Comparison of ENCODE assay signal across 19 mouse cellular contexts in the genomic region with DNA sequence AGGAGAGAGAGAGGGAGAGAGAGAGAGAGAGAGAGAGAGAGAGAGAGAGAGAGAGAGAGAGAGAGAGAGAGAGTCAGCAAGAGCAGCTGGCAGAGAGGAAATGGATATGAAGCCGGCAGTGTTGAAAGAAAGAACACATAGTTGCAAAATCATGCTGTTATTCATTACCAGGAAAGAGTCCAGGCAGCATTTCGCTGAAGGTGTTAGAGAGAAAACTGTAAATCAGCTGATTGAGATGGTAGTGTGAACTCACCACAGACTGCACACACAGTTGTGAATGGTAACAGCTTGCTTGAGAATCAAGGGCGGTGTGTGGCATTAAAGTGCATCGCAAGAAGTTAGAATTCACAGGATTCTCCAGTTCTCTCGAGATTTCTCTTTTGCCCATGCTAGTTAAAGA. TPM values are rescaled to one million over a fixed set of nuclear protein-coding genes. Genes with fewer than 3 reads are reported as not detected.
DNase-seq lines count a peak whose midpoint lies in the region; ATAC-seq lines count a peak whose summit lies in the region.
"Had no signal": no experiment of that assay in that cellular context is flagged by ENCODE, and none has a peak within 500 bp of the region (broad histone marks: within the 10 kb centered on the region; RNA-seq: fewer than 3 reads in every experiment).

No protein-coding gene starts in this region.

- no peaks in the 10 kb centered on the region for H3K9me3 ChIP-seq in forebrain, embryonic 12.5 days
- H3K9me3 ChIP-seq in forebrain, embryonic 11.5 days (ENCODE audit: control insufficient read depth, low read length): no peaks in the 10 kb centered on the region
- H3K9me3 ChIP-seq: embryonic facial prominence, embryonic 15.5 days; heart, embryonic 10.5 days; midbrain, embryonic 10.5 days had no signal

- no peak overlapping the region for H3K4me2 ChIP-seq in forebrain, embryonic 12.5 days
- no peak overlapping the region for H3K4me2 ChIP-seq in forebrain, embryonic 11.5 days (ENCODE audit: low read depth, low read length, severe bottlenecking)
- H3K4me2 ChIP-seq: embryonic facial prominence, embryonic 15.5 days had no signal

- 68% methylated on average over 5 of the region's 5 CpGs for WGBS in forebrain, embryonic 12.5 days
- WGBS in forebrain, embryonic 11.5 days: 73% methylated on average over 5 of the region's 5 CpGs

- no peak for DNase-seq in forebrain, embryonic 11.5 days (ENCODE audit: low spot score)
- peak; percentile 34 to 76 for DNase-seq in layer of hippocampus, adult 18-20 months (ENCODE audit: low spot score in 2 of 2)
- DNase-seq in layer of hippocampus, postnatal 36 days: no peak
- DNase-seq in right cerebral cortex, adult 18-20 months: peak; percentile 73
- no peak for DNase-seq in right cerebral cortex, postnatal 4 days
- peak; percentile 37 to 46 for DNase-seq in right cerebral cortex, postnatal 36 days (ENCODE audit: low spot score in 2 of 2)
- DNase-seq in adrenal gland, adult 18-20 months (ENCODE audit: low spot score in 2 of 2): no peak
- DNase-seq: adrenal gland, postnatal 14 days; gastrocnemius, postnatal 10 days; heart, postnatal 4 days had no signal

- H3K9ac ChIP-seq in forebrain, embryonic 12.5 days: no peak overlapping the region
- H3K9ac ChIP-seq in forebrain, embryonic 11.5 days (ENCODE audit: low read length): no peak overlapping the region
- H3K9ac ChIP-seq: embryonic facial prominence, embryonic 15.5 days had no signal

- no peaks in the 10 kb centered on the region for H3K27me3 ChIP-seq in forebrain, embryonic 12.5 days
- no peaks in the 10 kb centered on the region for H3K27me3 ChIP-seq in forebrain, embryonic 11.5 days (ENCODE audit: control insufficient read depth, insufficient read depth, low read length)
- H3K27me3 ChIP-seq: embryonic facial prominence, embryonic 15.5 days had no signal

- H3K27ac ChIP-seq in forebrain, embryonic 12.5 days: no peak overlapping the region
- H3K27ac ChIP-seq in forebrain, embryonic 11.5 days (ENCODE audit: low read depth, low read length): no peak overlapping the region
- H3K27ac ChIP-seq: embryonic facial prominence, embryonic 15.5 days; heart, embryonic 10.5 days; midbrain, embryonic 10.5 days had no signal

- peak; percentile 27; the same call in 1 of the 2 replicates for ATAC-seq in forebrain, embryonic 12.5 days (ENCODE audit: low FRiP score)
- ATAC-seq in forebrain, embryonic 11.5 days (replicated peaks; ENCODE audit: low FRiP score): no peak
- ATAC-seq: inflammation-experienced regulatory T-cells, adult 6 months had no signal

- H3K36me3 ChIP-seq in forebrain, embryonic 12.5 days (replicated peaks): no peaks in the 10 kb centered on the region
- H3K36me3 ChIP-seq in forebrain, embryonic 11.5 days (ENCODE audit: control insufficient read depth, insufficient read depth, low read length): no peaks in the 10 kb centered on the region
- H3K36me3 ChIP-seq: embryonic facial prominence, embryonic 15.5 days; heart, embryonic 10.5 days; midbrain, embryonic 10.5 days had no signal

- no peak overlapping the region for H3K4me3 ChIP-seq in forebrain, embryonic 12.5 days (replicated peaks)
- no peak overlapping the region for H3K4me3 ChIP-seq in forebrain, embryonic 11.5 days (ENCODE audit: low read depth, low read length)
- H3K4me3 ChIP-seq: embryonic facial prominence, embryonic 15.5 days; heart, embryonic 10.5 days; midbrain, embryonic 10.5 days; myocyte had no signal

- no peaks in the 10 kb centered on the region for H3K4me1 ChIP-seq in forebrain, embryonic 12.5 days
- no peaks in the 10 kb centered on the region for H3K4me1 ChIP-seq in forebrain, embryonic 11.5 days (replicated peaks; ENCODE audit: control insufficient read depth, insufficient read depth, low read length)
- H3K4me1 ChIP-seq: embryonic facial prominence, embryonic 15.5 days; heart, embryonic 10.5 days; midbrain, embryonic 10.5 days had no signal

RNA-seq across cellular contexts. Expression of a gene that starts 10.6 kb away (rescaled TPM):
- 0.13 and 0.28 TPM in 2 replicates for polyA plus RNA-seq in forebrain, embryonic 12.5 days (2016; fragmentation: Nextera tagmentation; extraction: Ambion mirVana)
- polyA plus RNA-seq in forebrain, embryonic 11.5 days (2014; fragmentation: Nextera tagmentation; extraction: Ambion mirVana): 0.13 TPM in 1 of 2 replicates, not detected in the other
- 1 to 10 TPM; 1.9 to 2.7 TPM for total RNA-seq in layer of hippocampus, adult 18-20 months (2021)
- total RNA-seq in layer of hippocampus, postnatal 36 days (2021): 1 to 10 TPM; 1.6 to 3.6 TPM
- under 1 TPM in 1 of 2 experiments, not detected in 1; 0.22 TPM for total RNA-seq in adrenal gland, adult 18-20 months (2021)
- total RNA-seq: adrenal gland, postnatal 14 days; gastrocnemius, postnatal 10 days; heart, postnatal 4 days had no signal
- polyA plus RNA-seq: embryonic facial prominence, embryonic 15.5 days; heart, embryonic 10.5 days; inflammation-experienced regulatory T-cells, adult 6 months; limb, embryonic 11.5 days; lung, embryonic 16.5 days; midbrain, embryonic 10.5 days; myocyte; thymus, postnatal 0 days had no signal

Comparison
In these comparisons a context has a peak if more than half of its experiments do, and no peak if none do; other contexts are left out.
1. DNase-seq: peak in layer of hippocampus, adult 18-20 months (2 of 2), right cerebral cortex, adult 18-20 months (single experiment) and right cerebral cortex, postnatal 36 days (2 of 2); none in forebrain, embryonic 11.5 days (single experiment), layer of hippocampus, postnatal 36 days (0 of 2), right cerebral cortex, postnatal 4 days (single experiment) and adrenal gland, adult 18-20 months (0 of 2).